Mouse (Mus musculus) layer of hippocampus, adult 2 months (tissue): Measurements from ENCODE around the gene Aldh3a2. TPM values are rescaled to one million over a fixed set of nuclear protein-coding genes. Genes with fewer than 3 reads are reported as not detected.

Source experiments
- DNase-seq, 2 experiments: peaks; one replicate each; pipeline ENCODE4 v3.0.0; 2022; ENCODE audit warnings: low spot score in 2 of 2
- H3K27ac ChIP-seq: fragments of 200-600 bp; 2 replicates; pipeline ENCODE4 v1.8.1; 2022
- H3K4me3 ChIP-seq: fragments of 200-600 bp; 2 replicates; pipeline ENCODE4 v1.8.1; 2022; ENCODE audit warnings: mild to moderate bottlenecking
- CTCF ChIP-seq: fragments of 200-600 bp; conservative IDR thresholded peaks from 2 replicates; pipeline ENCODE4 v1.8.1; 2022; ENCODE audit warnings: antibody characterized with exemption, mild to moderate bottlenecking, moderate library complexity
- total RNA-seq, 2 experiments: library from RNA; stranded (reverse); gene quantifications; 2 replicates each; pipeline ENCODE4 v1.2.3; 2021

The Aldh3a2 gene
- total RNA-seq, 2 experiments from 2014 or later: 58.1 to 58.9 TPM

DNA sequence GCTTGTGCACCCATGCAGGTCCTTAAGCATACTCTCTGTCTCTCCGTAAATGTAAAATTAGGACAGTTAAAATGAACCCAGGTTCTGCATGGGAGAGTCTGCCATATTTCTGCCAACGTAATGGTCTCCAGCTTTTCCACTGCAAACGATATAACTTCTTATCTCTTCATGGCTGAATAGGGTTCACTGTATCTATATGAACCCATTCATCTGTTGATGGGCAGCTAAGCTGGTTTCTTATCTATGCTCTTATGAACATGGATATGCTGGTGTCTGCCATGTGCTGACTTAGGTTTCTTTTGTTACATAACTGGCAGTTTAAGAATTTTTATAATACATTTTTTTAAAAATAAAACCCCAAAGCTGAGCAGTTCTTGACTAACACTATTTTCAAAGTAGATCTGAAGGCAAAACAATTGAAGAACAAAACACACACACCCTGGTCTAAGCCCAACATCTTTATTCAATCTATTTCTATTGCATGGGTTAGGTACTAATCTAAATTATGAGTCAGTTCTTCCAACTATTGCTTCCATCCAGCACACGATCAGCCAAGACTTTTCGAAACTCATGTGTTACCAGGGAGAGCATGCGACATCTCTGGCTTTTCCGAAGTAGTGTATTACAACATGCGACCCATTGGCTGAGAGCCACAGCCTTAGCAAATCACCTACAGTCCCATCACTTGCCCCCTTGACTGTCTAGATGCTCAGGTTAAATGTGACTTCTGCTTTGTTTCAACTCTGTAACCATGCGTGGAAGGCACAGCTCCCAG lies 44.1 kb downstream of the Aldh3a2 start:
- no peak overlapping the region for H3K27ac ChIP-seq
- TF ChIP-seq CTCF: no peak
- DNase-seq: no peak
- H3K4me3 ChIP-seq: no peak overlapping the region

- no peak for DNase-seq
- Histone ChIP-seq H3K4me3 (no peak overlapping the region), H3K27ac (no peak overlapping the region)
- no peak for TF ChIP-seq CTCF
Measured at GRCm38 (mm10) chr11:61222007-61222406, 45.3 kb downstream of the Aldh3a2 start.

GRCm38 (mm10) chr11:61220156-61220881 lies 46.9 kb downstream of the Aldh3a2 start:
- TF ChIP-seq CTCF: peak; percentile 42
- H3K27ac ChIP-seq: no peak overlapping the region
- H3K4me3 ChIP-seq: no peak overlapping the region
- DNase-seq: peak in 1 of 2 experiments; percentile 21

GRCm38 (mm10) chr11:61215936-61216335 lies 51.3 kb downstream of the Aldh3a2 start:
- no peak overlapping the region for H3K27ac ChIP-seq
- no peak for TF ChIP-seq CTCF
- DNase-seq: no peak
- no peak overlapping the region for H3K4me3 ChIP-seq

- no peak for DNase-seq
- peak; percentile 61 for TF ChIP-seq CTCF
- Histone ChIP-seq H3K27ac (no peak overlapping the region), H3K4me3 (no peak overlapping the region)
Measured at GRCm38 (mm10) chr11:61212102-61212501, 55.2 kb downstream of the Aldh3a2 start.

- Histone ChIP-seq H3K27ac (no peak overlapping the region), H3K4me3 (no peak overlapping the region)
- TF ChIP-seq CTCF: no peak
- peak in 1 of 2 experiments; percentile 7 for DNase-seq
Measured at GRCm38 (mm10) chr11:61208316-61208715, 58.9 kb downstream of the Aldh3a2 start.

- H3K4me3 ChIP-seq: no peak within 1 kb of the TSS
- TF ChIP-seq CTCF: no peak
- H3K27ac ChIP-seq: no peak within 1 kb of the TSS
- peak in 1 of 2 experiments; percentile 6 for DNase-seq
Measured at GRCm38 (mm10) chr11:61207487-61208246, 59.6 kb downstream of the Aldh3a2 start, which contains the start of gene Aldh3a1. Gene Aldh3a1 (plus strand): TSS chr11:61207537.

- H3K4me3 ChIP-seq: no peak overlapping the region
- H3K27ac ChIP-seq: no peak overlapping the region
- TF ChIP-seq CTCF: no peak
- DNase-seq: no peak
Measured at GRCm38 (mm10) chr11:61206136-61206535, 61.1 kb downstream of the Aldh3a2 start.

DNA sequence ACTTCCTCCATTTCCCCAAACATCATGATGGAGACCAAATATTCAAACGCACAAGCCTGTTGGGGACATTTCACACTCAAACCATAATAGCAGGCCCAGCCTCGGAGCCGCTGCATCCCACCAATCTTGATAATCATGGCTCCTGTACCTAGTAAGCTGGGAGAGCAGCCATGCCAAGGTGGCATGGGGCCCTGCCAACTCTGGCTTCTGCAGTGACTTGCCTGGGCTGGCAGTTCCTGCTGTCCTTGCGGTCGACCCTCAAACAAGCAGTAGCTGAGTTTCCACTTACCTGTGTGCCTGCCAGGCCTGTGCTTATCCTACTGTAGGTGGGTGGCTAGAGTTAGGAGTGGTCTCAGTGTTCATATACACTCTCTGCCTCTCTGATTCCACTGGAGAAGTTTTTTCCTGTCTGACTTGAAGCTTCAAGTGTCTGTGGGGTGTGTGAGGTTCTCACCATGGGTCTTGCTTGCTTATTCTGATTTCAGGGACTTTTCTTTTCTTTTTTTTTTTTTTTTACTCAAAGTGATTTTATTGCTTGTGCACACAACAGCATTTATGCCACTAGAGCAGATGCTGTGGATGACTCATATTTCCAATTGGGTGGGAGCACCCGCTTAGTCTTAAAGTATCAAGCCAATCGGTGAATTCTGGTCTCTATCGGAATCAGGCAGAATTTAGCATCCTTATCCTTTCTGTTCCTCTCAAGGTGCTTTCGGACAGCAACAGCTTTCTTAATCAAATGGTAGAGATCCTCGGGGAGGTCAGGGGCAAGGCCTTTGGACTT lies 61.9 kb downstream of the Aldh3a2 start:
- peak; percentile 53 to 67 for DNase-seq

DNA sequence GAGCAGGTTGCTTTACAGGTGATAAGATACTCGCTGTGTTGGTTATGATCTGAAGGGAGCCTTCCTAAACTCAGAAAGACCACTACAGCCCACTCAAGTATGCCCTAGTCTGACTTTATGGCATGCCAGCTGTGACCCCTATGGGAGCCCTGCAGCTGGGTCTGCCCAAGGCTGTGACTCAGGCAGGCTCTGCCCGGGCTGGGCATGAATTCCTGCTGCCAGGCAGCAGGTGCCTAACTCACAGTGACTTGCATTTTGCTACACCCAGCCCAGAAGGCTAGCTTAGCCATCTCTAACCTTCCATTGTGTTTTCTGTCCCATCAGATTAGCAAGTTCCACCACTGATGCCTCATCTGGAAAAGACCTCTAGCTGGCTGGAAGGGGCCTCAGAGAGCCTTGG lies 64.5 kb downstream of the Aldh3a2 start:
- TF ChIP-seq CTCF: no peak
- Histone ChIP-seq H3K27ac (no peak overlapping the region), H3K4me3 (no peak overlapping the region)
- DNase-seq: no peak

More for the DNA sequence above, 61.9 kb downstream of the Aldh3a2 start:
- no peak for TF ChIP-seq CTCF
- Histone ChIP-seq H3K27ac (peak overlapping the region; percentile 51), H3K4me3 (no peak overlapping the region)

GRCm38 (mm10) chr11:61202186-61202585 lies 65.1 kb downstream of the Aldh3a2 start:
- DNase-seq: no peak
- no peak for TF ChIP-seq CTCF
- Histone ChIP-seq H3K27ac (no peak overlapping the region), H3K4me3 (no peak overlapping the region)
